Mouse (Mus musculus): Measurements from ENCODE around the gene Oip5.
"Not testable (repeated sequence)": the region's sequence is repeated elsewhere in the genome, so short reads cannot be mapped to it uniquely, and the experiment has no call there.

Oip5 gene

GRCm38 (mm10) chr2:119618199-119618982 is at the start of gene Oip5, which contains the start of gene Nusap1:
Gene Oip5, minus strand, starts transcription at chr2:119618469.
Gene Nusap1, plus strand, starts transcription at chr2:119618298.
- DNase-seq: peak; percentile 83 to 84

GRCm38 (mm10) chr2:119665744-119666143 is 47.5 kb upstream of the Oip5 start:
- not testable (repeated sequence) for DNase-seq

GRCm38 (mm10) chr2:119662220-119663182 is 44.2 kb upstream of the Oip5 start, which contains the start of gene Ndufaf1:
Gene Ndufaf1, minus strand, starts transcription at chr2:119662827.
- DNase-seq: peak; percentile 61 to 76

GRCm38 (mm10) chr2:119644254-119644653 is 26.0 kb upstream of the Oip5 start:
- DNase-seq: no peak

DNA sequence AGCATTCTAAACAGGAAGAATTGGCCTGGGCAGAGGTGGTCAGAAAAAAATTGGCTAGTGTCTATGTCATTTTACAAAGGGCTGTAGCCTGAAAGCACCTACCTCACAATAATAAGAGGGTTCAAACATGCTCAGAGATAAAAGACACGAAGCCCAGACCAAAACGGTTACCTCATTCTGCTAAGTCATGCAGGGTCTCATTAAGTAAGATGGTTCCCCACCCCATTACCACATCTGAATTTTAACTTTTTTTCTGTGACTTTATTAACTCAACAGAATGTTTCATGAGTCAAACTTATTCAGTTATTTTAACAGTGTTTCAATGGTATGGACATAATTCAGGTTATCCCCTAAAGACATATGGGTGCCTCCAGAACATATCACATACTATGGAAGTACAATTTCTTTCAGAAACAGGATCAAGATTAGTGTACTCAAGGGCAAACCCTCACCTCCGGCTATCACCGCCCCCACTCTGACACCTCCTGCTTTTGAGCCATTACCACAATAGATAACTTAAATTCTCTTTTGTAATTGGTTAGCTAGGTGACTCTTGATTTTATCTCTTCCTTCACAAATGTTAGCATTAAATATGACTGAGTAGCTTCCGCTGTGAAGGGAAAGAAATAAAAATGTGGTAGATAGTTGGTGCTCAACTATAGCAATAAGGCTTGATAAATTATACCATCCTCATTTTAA is 23.1 kb upstream of the Oip5 start:
- DNase-seq: no peak

GRCm38 (mm10) chr2:119636781-119637180 is 18.5 kb upstream of the Oip5 start:
- DNase-seq: no peak

GRCm38 (mm10) chr2:119621302-119621701 is 3.0 kb upstream of the Oip5 start:
- no peak for DNase-seq

DNA sequence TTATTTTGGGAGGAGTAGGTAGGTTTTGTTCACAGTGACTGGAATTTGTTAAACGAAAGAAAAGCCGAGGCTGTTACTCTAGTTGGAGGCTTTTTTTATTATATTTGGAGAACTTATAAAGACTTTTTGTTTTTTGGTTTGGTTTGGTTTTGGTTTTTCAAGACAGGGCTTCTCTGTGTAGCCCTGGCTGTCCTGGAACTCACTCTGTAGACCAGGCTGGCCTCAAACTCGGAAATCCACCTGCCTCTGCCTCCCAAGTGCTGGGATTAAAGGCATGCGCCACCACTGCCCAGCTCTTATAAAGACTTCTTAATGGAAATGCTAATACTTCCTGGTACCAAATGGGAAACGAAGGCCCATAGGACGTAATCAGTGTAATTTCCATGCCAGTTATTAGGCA is 733 bp upstream of the Oip5 start:
- DNase-seq: not testable (repeated sequence)

- no peak for DNase-seq
These were observed 449 bp downstream of the Oip5 start for GRCm38 (mm10) chr2:119617841-119618198.

DNA sequence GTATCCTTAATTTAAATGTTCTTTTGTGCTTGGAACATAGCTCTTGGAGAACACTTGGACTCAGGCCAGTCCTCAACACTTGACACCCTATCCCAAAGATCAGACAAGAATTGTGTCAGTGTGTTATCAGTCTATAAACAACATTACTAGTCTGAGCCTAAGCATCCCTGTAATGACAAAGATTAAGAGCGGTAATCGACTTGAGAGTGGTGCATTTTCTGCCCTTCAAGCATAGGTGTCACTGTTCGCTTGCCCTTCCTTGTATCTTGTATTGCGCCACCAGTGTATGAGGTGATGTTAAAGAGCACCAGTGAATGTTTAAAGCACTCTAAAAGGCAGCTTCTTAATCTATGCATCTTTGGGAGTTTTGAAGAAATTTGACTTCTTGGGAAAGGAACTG is 11.2 kb downstream of the Oip5 start:
- no peak for DNase-seq

DNA sequence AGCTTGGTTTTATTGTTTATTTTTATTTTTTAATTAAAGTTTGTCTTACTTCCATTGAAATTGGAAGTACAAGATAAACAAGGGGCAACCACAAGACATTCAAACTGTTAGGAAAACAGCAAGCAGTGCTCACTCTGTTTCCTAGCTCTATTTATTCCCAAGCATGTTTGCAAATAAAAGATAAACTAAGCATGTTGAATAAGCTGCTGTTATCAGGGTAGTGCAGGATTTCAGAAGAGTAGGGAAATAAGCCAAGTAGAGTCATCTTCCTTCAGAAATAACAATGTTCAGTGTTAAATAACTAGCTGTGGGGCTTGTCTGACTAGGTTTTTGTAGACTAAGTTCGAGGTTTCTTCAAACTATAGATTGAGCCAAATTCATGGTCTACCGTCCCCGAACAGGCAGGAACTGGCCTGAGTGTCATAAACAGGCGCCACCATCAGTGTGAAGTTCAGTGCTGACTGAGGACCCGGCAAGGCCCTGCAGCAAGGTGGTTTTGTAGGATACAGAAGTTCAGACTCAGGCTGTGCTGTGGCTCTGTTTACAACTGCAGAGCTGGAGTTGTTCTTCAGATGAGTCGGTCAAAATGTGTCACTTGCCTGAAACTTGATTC is 12.8 kb downstream of the Oip5 start:
- no peak for DNase-seq

GRCm38 (mm10) chr2:119603909-119604308 is 14.4 kb downstream of the Oip5 start:
- DNase-seq: no peak

DNA sequence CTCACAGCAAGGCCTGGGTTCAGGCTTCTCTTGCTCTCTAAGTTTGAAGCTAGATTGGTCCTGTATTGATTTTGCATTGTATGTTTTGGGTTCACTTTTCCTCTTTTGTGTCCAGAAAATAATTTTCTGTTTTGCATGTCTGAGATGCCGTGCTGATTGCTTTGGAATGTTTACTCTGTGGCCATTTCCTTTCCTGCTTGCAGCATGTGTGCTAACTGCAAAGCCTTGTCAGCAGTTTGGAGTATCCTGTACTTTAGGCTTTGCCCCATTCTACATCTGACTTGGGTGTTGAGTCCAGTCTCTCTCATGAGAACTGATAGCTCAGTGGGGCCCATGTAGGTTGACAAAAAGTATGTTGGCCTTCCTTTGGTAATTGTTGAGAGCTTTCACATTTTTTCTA is 15.8 kb downstream of the Oip5 start:
- no peak for DNase-seq

GRCm38 (mm10) chr2:119601575-119601974 is 16.7 kb downstream of the Oip5 start:
- DNase-seq: not testable (repeated sequence)

DNA sequence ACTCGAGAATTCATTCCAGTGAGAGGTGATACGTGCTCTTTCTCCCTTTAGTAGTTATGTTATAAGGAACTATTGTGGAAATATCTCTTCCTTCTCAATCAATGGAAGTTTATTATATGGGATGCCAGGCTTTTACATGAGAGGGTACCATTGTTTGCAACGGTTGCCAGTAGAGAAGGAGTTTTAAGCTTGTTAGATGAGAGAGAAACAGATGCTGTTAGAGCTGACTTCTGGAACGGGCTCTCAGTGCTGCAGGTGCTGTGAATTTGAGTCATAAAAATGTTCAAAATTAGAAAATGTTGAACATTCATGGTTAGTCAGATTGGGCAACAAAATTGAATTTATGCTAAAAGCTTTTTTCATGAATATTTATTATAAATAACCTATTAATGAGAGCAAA is 17.2 kb downstream of the Oip5 start:
- no peak for DNase-seq

GRCm38 (mm10) chr2:119596781-119597330 is 21.4 kb downstream of the Oip5 start:
- no peak for DNase-seq

DNA sequence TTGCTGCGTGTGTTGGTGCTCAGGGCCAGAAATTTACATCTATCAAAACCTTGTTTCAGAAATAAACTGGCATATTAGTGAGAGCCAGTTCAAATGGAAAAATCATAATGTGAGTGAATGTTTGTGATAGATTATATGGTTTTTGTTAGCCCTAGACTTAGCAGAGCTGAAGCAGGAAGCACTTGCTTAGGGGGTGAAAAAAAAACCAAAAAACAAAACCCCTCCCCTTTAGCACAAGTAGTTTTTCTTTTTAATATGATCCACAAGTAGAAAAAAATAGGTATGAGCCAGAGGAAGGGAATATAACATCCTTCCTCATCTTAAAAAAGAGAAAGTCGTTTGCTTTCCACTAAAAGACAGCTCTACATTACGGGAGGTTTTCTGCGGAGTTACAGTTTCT is 23.0 kb downstream of the Oip5 start:
- no peak for DNase-seq

- peak; percentile 87 to 94 for DNase-seq
These were observed 23.9 kb downstream of the Oip5 start for GRCm38 (mm10) chr2:119594113-119594981.

DNA sequence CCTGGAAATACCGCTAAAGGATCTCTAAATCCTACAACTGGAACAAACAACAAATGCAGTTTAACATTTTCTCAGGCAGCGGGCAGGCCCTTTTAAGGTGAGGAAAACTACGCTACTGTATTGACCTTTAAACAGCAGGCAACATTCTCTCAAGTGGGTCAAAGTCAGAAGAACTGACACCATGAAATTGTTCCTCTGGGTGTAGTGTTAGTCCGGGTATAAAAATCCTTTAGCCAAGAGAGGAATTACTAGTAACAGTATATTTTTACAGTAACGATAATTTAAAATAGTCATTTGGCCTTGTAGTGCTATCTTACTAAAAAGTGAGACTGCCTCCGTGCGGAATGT is 24.5 kb downstream of the Oip5 start:
- no peak for DNase-seq

GRCm38 (mm10) chr2:119591247-119591646 is 27.0 kb downstream of the Oip5 start:
- DNase-seq: no peak

- DNase-seq: peak; percentile 46 to 78
These were observed 30.9 kb downstream of the Oip5 start for GRCm38 (mm10) chr2:119587383-119587782.

Data from spleen, adult 18-20 months (tissue).